Mouse (Mus musculus) spleen, adult 2 months (tissue): ENCODE measurements around the gene Tmc6.

Experiments used
- CTCF ChIP-seq: fragments of 200-500 bp; IDR thresholded peaks from 2 replicates; pipeline ENCODE4 v1.5.1; 2011; ENCODE audit warnings: mild to moderate bottlenecking, inconsistent platforms; ENCODE audit not compliant: insufficient read depth, insufficient read length, insufficient replicate concordance; ENCODE audit errors: extremely low read depth
- POLR2A ChIP-seq: fragments of 200-500 bp; IDR thresholded peaks from 2 replicates; pipeline ENCODE4 v1.6.1; 2011; ENCODE audit warnings: low read depth, low read length, inconsistent platforms

GRCm38 (mm10) chr11:117806781-117807180, 24.8 kb upstream of the Tmc6 start:
- no peak for TF ChIP-seq CTCF
- TF ChIP-seq POLR2A = no peak
